Mouse (Mus musculus): Measurements from ENCODE around the gene Fam83f.

DNA sequence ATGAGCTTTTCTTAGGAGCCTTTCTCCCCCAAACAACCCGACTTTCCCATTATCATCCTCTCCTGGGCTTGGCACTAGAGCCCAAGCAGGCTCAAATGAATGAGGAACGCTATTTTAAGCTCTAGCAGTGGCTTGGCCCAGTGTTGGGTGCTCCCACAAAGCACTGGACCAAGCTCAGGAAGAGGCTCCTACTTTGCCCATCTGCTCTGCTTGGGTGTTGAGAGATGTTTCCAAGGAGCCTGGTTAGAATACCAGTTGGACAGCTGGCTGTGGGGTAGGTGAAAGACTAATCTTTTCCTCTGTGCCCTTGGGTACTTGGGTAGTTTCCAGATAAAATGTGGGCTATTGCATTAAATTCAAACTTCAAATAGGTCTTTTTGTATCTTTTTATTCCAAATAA is 1.2 kb downstream of the Fam83f start:
- TF ChIP-seq CTCF (IDR thresholded peaks at IDR 0.05; ENCODE audit: control insufficient read depth, insufficient read depth, insufficient read length) (no peak), USF1 (IDR thresholded peaks at IDR 0.05; ENCODE audit: low read depth) (no peak), MAX (IDR thresholded peaks at IDR 0.05) (no peak), MYOD1 (IDR thresholded peaks at IDR 0.05; ENCODE audit: control insufficient read depth, insufficient read length, low read depth) (no peak), CEBPB (IDR thresholded peaks at IDR 0.05; ENCODE audit: low read depth) (no peak), MYOG (IDR thresholded peaks at IDR 0.05; ENCODE audit: control insufficient read depth, extremely low read depth, insufficient read length) (no peak)
